Mouse (Mus musculus) testis, postnatal 10 days (tissue): ENCODE data around the gene Arl5a.

ENCODE experiments used
- DNase-seq: peaks from one replicate; pipeline ENCODE4 v3.0.0; 2021; ENCODE audit warnings: low spot score

Arl5a gene

GRCm38 (mm10) chr2:52424747-52425522 is at the start of gene Arl5a:
Gene Arl5a, minus strand, starts transcription at chr2:52424901.
- DNase-seq, result peak; percentile 99

- no peak for DNase-seq
Observed at GRCm38 (mm10) chr2:52471545-52472291, 47.0 kb upstream of the Arl5a start.

GRCm38 (mm10) chr2:52470044-52470560 is 45.4 kb upstream of the Arl5a start:
- DNase-seq, result no peak

GRCm38 (mm10) chr2:52467629-52468028 is 42.9 kb upstream of the Arl5a start:
- no peak for DNase-seq

- DNase-seq, result no peak
Observed at GRCm38 (mm10) chr2:52461206-52461967, 36.7 kb upstream of the Arl5a start.

GRCm38 (mm10) chr2:52455606-52456479 is 31.1 kb upstream of the Arl5a start:
- no peak for DNase-seq

GRCm38 (mm10) chr2:52449818-52450217 is 25.1 kb upstream of the Arl5a start:
- DNase-seq, result no peak

GRCm38 (mm10) chr2:52448916-52449315 is 24.2 kb upstream of the Arl5a start:
- no peak for DNase-seq

- no peak for DNase-seq
Observed at GRCm38 (mm10) chr2:52446648-52447047, 21.9 kb upstream of the Arl5a start.

- DNase-seq, result no peak
Observed at GRCm38 (mm10) chr2:52442125-52442524, 17.4 kb upstream of the Arl5a start.

GRCm38 (mm10) chr2:52440420-52441015 is 15.8 kb upstream of the Arl5a start:
- no peak for DNase-seq

- DNase-seq, result no peak
Observed at GRCm38 (mm10) chr2:52438437-52438836, 13.7 kb upstream of the Arl5a start.

GRCm38 (mm10) chr2:52438013-52438412 is 13.3 kb upstream of the Arl5a start:
- DNase-seq, result peak; percentile 67

GRCm38 (mm10) chr2:52435919-52436632 is 11.4 kb upstream of the Arl5a start:
- no peak for DNase-seq

- DNase-seq, result no peak
Observed at GRCm38 (mm10) chr2:52433365-52433764, 8.7 kb upstream of the Arl5a start.

GRCm38 (mm10) chr2:52427383-52427782 is 2.7 kb upstream of the Arl5a start:
- no peak for DNase-seq

- no peak for DNase-seq
Observed at GRCm38 (mm10) chr2:52426041-52426440, 1.3 kb upstream of the Arl5a start.

GRCm38 (mm10) chr2:52425523-52425795 is 758 bp upstream of the Arl5a start:
- no peak for DNase-seq

- peak; percentile 75 for DNase-seq
Observed at GRCm38 (mm10) chr2:52424248-52424728, 413 bp downstream of the Arl5a start.

GRCm38 (mm10) chr2:52423611-52424247 is 972 bp downstream of the Arl5a start:
- no peak for DNase-seq
